Mouse (Mus musculus) liver, embryonic 18 days (tissue): Measurements from ENCODE around the gene Il22. TPM values are rescaled to one million over a fixed set of nuclear protein-coding genes. Genes with fewer than 3 reads are reported as not detected.

ENCODE experiments used
- polyA plus RNA-seq: library from polyadenylated mRNA; depleted of rRNA; stranded (reverse); fragments of >200 nt; gene quantifications from 2 replicates; pipeline ENCODE4 v1.2.3, GENCODE M21; 2012; rRNA removed

The Il22 gene
- not detected in 2 replicates for polyA plus RNA-seq

GRCm38 (mm10) chr10:118204642-118205041 lies at the start of gene Il22:
TSS of gene Il22 (plus strand) at chr10:118204942.

DNA sequence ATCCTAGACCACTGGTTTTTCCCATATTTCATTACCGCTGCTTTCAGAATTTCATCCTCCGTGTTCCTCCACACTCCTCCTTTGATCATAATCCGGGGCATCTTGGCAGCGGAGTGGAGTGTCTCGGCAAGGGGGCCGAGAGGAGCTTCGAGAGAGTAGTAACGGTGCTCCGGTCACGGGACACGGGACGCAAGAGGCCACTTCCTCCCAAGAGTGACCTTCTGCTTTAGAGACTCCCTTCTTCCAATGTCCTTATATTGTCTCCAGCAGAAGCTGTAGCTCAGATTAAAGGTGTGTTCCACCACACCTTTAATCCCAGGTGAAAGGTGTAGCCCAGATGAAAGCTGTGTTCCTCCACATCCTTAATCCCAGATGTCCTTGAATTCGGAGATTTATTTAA lies 35.9 kb downstream of the Il22 start, which contains the start of gene Gm32717:
Gene Gm32717 (minus strand): TSS at position 101 of the 400 bp plus-strand sequence.

DNA sequence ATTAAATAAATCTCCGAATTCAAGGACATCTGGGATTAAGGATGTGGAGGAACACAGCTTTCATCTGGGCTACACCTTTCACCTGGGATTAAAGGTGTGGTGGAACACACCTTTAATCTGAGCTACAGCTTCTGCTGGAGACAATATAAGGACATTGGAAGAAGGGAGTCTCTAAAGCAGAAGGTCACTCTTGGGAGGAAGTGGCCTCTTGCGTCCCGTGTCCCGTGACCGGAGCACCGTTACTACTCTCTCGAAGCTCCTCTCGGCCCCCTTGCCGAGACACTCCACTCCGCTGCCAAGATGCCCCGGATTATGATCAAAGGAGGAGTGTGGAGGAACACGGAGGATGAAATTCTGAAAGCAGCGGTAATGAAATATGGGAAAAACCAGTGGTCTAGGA lies 53.6 kb downstream of the Il22 start, which contains the start of gene Gm32802:
Gene Gm32802 (plus strand): TSS at position 301 of the 400 bp plus-strand sequence.

Other genes with a start within 250 kb of the Il22 start
- gene Mdm1, start 63.1 kb upstream of the Il22 start, polyA plus RNA-seq, result 4.3 and 4.4 TPM in 2 replicates
- 0.01 TPM in 1 of 2 replicates, not detected in the other for gene Gm32717, start 35.8 kb downstream of the Il22 start, polyA plus RNA-seq
- 0.01 TPM in 1 of 2 replicates, not detected in the other for gene Gm32802, start 53.7 kb downstream of the Il22 start, polyA plus RNA-seq
- gene Iltifb, start 90.1 kb downstream of the Il22 start, polyA plus RNA-seq, result not detected in 2 replicates
- gene Gm9040, start 122.0 kb downstream of the Il22 start, polyA plus RNA-seq, result not detected in 2 replicates
- not detected in 2 replicates for gene Gm9044, start 127.5 kb downstream of the Il22 start, polyA plus RNA-seq
- not detected in 2 replicates for gene Gm9045, start 132.9 kb downstream of the Il22 start, polyA plus RNA-seq
- not detected in 2 replicates for gene Gm9046, start 138.3 kb downstream of the Il22 start, polyA plus RNA-seq
- gene Gm9048, start 143.7 kb downstream of the Il22 start, polyA plus RNA-seq, result not detected in 2 replicates
- not detected in 2 replicates for gene Gm9049, start 149.2 kb downstream of the Il22 start, polyA plus RNA-seq
- gene Ifng, start 236.1 kb downstream of the Il22 start, polyA plus RNA-seq, result 0.03 and 0.11 TPM in 2 replicates